Mouse (Mus musculus) natural killer cell, adult 2 months (primary cell): Measurements from ENCODE around the gene Zfp993.
"Not testable (repeated sequence)": the region's sequence is repeated elsewhere in the genome, so short reads cannot be mapped to it uniquely, and the experiment has no call there.

ENCODE experiments used
- DNase-seq, 2 experiments: peaks; one replicate each; pipeline ENCODE4 v3.0.0; 2022; ENCODE audit warnings: low spot score in 2 of 2

Zfp993 gene

DNA sequence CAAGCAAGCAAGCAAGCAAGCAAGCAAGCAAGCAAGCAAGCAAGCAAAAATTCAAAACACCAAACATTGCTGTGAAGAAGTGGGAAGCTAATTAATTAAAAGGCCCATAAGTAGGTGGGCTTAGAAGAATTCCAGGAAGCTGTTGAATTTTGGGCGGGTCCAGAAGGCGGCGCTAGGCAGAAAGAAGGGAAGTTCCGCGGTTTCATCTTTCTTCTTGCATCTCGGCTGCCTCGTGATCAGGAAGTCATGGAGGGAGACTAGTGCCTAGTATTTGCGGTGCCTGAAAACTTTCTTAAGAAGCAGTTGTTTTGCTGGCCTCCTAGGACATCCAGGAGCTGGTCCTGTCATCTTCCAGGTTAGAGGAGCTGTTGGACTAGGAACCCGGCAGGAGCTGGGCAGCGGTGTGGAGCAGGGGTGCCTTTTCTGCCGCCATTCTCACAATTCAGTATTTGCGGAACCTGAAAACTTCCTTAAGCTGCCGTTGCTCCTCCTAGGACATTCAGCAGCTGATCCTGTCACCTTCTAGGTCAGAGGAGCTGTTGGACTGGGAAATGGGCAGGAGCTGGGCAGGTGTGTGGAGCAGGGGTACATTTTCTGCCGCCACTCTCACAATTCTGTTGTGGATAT lies at the start of gene Zfp993:
Gene Zfp993 (plus strand): TSS at position 188 of the 627 bp plus-strand sequence.
- not testable (repeated sequence) for DNase-seq

DNA sequence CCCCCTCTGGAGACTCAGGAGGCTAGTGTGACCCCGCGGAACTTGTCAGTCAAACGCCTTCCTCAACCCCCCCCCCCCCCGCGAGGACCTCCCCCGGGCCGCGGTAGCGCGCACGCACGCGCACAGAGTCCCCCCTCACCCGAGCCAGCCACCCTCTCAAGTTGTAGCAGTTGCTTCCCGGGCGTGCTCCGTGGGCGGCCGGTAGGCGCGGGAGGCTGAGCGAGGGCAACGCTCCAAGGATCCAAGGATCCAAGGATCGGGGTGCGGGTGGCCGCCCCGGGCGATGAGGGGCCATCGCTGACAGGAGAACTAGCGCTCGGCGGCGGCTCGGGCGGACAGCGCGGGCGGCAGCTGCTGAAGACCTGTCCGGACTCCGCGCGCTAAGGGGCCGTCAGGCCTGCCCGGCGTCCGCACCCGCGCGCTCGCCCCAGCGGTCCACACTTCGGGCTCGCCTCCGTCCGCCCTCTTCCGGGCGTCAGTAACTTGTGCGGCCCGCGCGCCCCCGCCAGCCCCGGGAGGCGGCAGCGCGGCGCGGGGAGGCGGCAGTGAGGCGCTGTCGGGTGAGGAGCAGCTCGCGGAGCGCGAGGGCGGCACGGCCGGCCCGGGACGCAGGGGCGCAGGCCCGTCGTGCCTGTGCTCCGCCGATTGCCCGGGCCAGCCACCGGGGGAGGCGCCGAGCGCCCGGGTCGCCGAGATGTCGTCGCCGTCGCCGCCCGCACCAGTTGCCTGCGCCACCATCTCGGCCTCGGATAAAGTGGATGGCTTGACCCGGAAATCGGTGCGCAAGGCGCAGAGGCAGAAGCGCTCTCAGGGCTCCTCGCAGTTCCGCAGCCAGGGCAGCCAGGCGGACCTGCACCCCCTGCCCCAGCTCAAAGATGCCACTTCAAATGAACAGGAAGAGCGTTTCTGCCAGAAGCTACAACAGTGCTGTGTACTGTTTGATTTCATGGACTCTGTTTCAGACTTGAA lies 30.6 kb upstream of the Zfp993 start:
- not testable (repeated sequence) for DNase-seq

DNA sequence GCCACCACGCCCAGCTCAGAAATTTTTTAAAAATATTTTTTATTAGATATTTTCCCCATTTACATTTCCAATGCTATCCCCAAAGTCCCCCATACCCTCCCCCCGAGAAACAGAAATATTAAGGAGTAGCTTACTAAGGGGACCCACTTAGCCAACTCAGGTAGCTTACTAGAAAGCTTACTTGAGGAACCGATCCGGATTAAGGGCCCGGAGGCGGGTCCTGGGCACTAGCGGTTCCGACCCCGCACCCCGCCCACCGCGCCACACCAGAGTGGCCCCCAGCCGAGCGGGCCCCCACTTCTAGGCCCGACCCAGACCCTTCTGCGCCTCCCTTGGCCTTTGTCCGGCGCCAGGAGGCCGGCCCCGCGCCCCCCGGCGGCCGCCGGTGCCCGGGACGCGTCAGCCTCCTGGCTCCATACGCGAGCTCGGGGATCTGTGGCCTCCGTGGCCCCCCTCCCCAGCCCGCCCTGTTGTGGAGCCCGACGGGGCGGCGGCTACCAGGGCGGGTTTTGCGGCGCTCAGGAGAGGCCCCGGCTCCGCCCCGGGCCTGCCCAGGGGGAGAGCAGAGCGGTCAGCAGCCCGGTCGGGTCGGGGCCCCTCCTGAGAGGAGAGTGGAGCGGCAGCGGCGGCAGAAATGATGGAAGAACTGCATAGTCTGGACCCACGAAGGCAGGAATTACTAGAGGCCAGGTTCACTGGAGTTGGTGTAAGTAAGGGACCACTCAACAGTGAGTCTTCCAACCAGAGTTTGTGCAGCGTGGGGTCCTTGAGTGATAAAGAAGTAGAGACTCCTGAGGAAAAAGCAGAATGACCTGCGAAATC lies 7.0 kb upstream of the Zfp993 start:
- not testable (repeated sequence) for DNase-seq

DNA sequence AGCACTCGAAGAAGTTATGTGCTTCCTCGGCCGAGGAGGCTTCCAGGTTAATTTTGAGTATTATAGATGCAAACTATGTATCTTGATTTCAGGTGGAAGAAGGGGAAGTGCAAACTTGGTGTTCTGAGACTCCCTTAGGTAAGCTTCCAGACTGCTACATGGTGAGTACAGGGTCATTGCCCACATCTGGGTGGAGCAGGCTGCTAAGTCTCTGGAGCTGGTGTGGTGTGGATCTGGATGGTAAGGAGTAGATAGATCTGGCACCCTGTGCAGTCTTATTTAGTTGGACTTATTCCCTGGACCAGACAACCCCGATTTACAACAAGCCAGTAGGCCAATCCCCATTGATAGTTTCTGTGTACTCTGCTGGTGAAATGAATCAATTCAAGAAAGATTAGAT lies 33.6 kb downstream of the Zfp993 start:
- DNase-seq, result not testable (repeated sequence)

DNA sequence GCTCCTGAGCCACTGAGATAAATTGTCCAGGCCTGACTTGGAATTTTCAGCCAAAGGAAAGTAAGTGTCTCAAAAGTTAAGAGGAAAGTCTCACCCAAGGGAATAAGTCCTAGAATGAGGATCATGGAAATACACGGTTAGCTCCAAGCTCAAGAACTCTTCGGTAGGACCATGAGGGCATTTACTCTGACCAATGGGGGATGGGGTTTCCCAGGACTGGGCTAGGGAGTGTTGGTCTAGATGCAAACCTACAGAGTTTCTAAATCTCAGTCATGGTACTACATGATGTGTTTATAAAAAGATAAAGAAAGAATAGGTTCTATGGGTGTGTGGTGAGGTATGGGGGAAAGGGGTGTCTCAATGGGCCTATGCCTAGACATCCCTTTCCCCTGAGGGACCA lies 38.9 kb downstream of the Zfp993 start:
- DNase-seq, result not testable (repeated sequence)

DNA sequence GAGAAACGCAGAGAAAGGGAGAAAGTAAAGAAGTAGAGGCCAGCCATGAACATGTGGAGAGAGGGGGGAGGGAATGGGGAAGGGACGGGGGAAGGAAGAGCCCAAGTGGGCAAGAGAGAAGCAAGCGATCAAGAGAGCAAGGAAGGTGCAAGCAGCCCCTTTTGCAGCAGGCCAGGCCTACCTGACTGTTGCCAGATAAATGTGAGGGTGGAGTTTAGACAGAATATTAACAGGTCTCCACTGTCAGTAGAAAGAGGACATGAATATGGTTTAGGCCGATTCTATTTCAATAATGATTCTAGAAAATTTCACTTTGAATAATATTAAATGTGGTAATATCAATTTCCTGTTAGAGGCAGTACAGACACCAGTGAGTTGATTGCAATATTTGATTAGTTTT lies 39.4 kb downstream of the Zfp993 start:
- DNase-seq, result not testable (repeated sequence)

DNA sequence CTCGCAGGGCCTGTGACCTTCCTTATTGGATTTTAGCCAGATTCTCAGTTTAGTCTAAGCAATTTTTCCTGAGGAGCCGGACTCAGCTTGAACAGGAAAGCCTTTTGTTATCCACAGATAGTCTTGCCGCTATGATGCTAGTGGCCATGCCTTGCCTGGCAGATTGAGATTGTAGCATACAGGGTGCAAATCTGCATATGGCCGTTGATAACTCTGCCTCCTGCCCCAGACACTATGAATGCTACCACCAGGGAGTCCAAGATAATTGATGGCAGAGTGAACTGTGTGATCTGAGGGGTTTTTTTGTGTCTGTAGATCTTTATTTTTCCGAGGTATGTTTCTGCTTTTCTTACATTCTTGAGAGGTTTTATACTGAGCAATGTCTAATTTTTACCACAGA lies 39.9 kb downstream of the Zfp993 start:
- not testable (repeated sequence) for DNase-seq
